Mouse (Mus musculus) embryo, embryonic 11 days (tissue): ENCODE results near the gene Rabep2.
A peak's percentile ranks its signal among the peaks of the same experiment; 100 is the strongest.

Source experiments
- DNase-seq: peaks from one replicate; pipeline ENCODE4 v3.0.0-alpha.2; 2015

Gene Rabep2

DNA sequence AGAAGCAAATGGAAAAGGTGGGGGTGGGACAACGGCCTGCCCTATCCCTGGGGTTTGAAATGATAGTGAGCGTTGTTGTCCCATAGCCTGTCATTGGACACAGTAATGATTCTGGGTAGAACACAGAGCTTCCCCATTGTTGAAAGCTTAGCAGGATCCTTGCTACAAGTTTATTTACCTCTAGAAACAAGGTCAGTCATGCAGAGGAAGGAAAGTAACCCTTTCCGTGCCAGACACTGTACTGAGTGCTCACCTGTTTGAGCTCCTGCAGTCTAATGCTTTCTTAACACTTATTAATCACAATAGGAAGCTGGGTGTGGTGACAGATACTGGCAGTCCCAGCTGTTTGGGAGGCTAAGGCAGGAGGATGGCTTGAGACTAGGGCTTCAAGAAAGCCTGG, 7.2 kb downstream of the Rabep2 start:
- no peak for DNase-seq

DNA sequence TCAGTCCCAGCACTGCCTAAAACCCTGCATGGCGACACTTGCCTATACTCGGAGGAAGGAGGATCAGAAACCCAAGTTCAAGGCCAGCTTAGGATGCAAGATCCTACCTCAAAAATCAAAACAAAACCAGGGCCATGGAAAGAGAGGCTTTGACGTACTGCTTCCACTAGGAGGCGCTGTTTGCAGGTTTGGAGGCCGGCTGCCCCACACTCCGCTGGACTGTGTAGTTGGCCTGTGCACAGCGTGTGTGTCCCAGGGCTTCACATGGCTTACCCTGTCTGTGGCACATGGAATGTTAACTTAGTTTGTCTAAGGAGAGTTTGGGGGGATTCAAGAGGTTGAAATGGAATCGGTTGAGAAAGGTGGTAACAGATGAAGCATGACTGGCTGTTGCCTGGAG, 8.3 kb downstream of the Rabep2 start:
- peak; percentile 89 for DNase-seq

DNA sequence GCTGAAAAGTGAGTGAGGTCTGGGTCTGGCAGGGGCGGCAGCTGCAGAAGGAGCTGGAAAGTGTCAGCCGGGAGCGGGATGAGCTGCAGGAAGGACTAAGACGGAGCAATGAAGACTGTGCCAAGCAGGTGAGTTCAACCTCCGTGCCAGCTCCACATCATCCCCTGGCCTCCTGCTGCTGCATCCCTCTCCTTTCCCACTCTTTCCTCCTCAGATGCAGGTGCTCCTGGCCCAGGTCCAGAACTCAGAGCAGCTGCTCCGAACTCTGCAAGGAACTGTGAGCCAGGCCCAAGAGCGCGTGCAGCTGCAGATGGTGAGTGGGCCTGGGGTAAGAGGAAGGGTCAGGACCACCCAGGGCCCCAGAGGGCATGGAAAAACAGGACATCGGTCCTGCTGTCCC, 11.6 kb downstream of the Rabep2 start:
- DNase-seq, result no peak

DNA sequence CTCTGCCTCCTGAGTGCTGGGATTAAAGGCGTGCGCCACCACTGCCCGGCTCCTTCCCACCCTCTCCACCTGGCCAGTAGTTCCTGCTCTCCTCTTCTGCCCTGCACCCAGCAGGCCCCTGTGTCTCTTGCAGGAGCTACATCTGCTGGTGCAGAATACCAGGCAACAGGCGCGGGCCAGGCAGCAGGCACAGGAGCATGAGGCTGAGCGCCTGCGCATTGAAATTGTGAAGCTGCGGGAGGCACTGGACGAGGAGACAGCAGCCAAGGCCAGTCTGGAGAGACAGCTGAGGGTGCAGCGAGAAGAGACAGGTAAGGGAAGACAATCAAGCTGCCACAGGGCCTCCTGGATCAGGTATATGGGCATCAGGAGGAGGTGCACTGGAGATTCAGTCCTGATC, 15.4 kb downstream of the Rabep2 start:
- DNase-seq, result no peak

DNA sequence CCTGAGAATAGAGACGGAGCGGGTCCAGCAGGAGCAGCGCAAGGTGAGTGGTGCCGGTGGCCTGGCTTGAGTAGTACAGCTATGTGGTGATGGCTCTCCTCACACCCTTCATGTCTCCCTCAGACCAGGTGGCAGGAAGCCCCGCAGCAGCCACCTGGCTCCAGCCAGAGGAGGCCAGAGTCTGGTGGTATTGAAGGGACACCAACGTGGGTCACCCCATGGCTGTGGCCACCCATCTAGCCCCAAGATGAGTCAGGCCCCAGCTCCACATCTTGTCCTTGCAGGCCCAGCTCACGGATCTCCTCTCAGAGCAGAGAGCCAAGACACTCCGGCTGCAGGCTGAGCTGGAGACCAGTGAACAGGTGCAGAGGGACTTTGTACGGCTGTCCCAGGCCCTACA, 16.0 kb downstream of the Rabep2 start:
- DNase-seq, result no peak

DNA sequence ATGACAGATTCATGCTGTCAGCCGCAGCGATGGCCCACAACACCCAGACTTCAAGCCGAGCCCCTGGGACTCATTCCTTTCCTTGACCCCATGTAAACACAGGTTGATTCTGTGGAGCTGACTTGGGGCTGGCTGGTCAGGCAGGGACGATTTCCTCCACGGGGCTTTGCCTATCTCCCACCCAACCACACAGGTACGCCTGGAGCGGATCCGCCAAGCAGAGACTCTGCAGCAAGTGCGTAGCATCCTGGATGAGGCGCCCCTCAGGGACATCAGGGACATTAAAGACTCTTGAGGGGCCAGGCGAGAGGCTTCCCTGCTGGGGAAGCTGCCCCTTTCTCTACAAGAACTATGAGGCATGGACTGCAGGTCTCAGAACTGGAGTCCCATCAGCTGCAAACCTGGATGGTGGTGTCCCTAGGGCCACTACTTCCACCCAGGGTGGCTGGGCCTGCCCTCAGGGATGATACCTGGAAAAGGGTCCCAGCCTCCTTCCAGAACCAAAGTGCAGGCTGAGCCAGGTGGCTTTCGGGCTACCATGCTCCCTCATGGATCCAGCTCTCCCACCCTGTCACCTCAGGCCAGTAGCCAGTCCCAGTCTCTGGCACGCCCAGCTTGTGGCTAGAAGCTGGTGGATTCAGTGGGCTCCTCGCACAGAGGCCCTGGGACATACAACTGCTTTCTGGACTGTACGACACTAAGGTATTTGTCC, 16.7 kb downstream of the Rabep2 start:
- no peak for DNase-seq

DNA sequence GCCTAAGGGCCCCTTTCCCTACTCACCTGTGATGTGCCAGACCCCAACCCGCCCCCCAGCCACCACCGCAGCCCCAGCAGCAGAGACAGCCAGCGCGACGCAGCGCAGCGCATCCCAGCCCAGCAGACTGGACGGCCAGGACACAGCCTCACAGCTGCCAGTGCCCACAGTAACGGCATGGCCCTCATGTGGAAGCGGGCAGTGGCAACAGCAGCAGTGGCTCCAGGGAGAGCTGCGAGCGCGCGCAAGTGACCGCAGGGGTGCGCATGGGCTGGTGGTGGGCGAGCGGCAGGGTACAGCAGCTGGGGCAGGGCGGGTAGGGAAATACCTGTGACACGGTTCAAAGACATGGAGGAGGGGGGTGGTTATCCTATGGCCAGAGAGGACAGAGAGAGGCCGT, 17.7 kb downstream of the Rabep2 start:
- DNase-seq, result no peak

DNA sequence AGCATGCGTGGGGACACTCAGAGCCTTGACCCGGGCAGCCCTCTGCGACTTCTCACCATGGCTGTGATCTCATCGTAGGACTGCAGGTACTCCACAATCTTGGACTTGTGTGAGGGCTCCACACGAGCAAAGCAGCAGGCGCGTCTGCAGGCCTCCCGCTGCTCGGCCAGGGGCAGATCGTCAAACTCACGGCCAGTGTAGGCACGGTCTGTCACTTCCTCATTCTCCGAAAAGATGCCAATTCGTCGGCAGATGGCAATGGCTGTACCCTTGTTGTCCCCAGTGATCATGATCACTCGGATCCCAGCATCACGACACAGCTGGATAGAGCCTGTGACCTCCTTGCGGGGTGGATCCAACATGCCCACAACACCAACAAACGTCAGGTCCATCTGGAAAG, 19.9 kb downstream of the Rabep2 start:
- DNase-seq, result no peak

DNA sequence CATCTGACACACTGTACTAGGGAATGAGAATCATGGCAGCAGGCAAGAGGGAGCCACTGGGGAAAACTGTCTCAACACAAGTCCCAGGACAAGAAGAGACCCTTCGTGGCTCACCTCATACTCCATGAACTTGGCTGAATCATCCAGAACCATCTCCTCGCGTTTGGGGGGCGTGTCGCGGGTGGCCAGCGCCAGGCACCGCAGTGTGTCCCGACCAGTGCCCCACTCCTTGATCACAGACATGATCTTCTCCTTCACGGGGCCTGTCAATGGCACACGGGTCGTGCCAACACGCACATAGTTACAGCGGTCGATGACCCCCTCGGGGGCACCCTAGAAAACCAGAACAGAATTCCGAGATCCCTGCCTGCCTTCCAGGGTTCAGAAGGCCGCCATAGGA, 21.4 kb downstream of the Rabep2 start:
- no peak for DNase-seq

DNA sequence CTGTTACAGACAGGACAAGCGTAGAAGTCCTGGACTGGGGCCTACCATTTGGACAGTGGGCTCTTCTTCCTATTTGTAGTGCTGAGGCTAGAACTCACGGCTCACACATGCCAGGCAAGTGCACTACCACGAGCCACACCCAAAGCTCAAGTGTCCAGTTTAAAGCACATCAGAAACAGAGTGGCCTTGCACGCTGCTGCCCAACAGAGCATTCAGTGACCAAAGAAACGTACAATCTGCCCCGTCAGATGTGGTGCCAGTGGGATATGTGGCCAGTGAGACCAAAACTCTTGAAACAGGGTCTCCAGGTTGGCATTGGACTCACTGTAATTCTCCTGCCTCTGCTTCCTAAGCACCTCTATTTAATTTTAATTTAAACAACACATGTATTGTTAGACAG, 22.1 kb downstream of the Rabep2 start:
- DNase-seq, result no peak

DNA sequence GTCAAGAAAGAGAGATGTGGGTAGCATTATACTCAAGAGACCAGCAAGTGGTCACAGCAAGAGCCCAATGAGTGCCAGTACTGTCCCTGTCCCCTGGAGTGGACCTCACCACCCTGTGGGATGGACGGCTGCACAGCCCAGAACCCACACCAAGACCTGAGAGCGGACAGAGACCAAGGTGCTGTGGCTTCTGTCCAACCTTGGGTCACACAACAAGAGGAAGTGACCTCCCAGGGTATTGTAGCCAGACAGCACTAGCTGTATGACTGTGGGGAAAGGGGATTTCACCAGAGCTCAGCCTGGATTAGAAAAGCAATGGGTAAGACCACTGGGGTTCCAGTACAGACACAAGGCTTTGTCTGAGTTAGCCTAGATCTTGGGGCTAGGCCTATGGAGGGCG, 23.7 kb downstream of the Rabep2 start:
- DNase-seq, result no peak

DNA sequence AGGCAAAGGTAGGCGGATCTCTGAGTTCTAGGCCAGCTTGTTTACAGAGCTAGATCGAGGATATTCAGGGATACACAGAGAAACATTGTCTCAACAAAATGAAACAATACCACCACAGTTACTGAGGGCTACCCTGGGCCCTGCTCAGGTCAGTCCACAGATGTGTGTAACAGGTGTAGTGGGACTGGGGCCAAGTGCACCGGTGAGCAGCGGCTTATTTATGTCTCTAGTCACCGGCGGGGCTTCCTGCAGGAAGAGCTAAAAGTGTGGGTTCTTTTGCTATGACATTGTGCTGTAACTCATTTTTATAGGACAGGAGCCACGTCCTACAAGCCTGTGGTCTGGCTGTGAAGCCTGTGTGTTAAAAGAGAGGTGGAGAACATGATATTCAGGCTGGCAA, 25.3 kb downstream of the Rabep2 start:
- DNase-seq, result no peak

DNA sequence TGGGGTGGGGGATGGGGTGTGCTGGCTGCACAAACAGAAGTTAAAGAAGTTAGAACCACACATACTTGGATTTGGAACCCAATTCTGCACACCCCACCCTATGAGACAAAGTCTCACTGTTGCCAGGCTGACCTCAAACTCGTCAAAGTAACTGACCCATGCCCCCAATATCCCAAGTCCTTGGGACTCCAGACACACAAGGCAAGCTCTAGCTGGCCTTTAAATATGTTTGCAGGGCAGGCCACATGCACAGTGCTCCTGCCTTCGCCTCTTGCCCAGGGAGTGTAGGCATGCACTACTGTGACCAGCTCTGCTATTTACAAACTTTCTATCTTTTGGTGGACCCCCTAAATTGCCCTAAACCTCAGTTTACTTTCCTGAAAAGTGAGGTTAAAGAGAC, 26.7 kb downstream of the Rabep2 start:
- DNase-seq, result no peak

DNA sequence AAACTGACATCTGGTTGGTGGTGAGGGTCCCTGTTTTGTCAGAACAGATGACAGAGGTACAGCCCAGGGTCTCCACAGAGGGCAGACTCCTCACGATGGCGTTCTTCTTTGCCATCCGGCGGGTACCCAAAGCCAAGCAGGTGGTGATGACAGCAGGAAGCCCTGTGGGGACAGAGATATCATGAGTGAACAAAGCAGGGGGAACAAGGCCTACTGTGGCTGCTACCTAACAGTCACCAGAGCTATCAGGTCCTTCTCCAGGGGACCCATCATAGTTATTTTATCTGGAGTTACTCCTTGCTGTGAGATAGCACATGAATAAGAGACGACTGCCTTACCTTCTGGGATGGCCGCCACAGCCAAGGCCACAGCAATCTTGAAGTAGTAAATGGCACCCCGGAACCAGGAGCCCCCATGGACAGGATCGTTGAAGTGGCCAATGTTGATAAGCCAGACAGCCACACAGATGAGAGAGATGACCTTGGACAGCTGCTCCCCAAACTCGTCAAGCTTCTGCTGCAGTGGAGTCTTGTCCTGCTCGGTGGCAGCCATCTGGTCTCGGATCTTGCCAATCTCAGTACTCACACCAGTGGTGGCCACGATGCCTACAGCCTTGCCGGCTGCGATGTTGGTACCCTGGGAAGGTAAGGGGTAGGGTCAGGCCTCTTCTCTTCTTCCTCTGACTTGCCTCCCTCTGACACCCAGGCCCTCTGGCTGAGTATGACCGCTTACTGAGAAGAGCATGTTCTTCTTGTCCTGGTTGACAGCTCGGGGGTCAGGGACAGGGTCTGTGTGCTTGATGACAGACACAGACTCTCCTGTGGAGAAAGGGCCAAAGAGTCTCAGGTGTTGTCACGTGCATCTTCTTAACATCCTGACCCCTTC, 28.1 kb downstream of the Rabep2 start:
- no peak for DNase-seq

DNA sequence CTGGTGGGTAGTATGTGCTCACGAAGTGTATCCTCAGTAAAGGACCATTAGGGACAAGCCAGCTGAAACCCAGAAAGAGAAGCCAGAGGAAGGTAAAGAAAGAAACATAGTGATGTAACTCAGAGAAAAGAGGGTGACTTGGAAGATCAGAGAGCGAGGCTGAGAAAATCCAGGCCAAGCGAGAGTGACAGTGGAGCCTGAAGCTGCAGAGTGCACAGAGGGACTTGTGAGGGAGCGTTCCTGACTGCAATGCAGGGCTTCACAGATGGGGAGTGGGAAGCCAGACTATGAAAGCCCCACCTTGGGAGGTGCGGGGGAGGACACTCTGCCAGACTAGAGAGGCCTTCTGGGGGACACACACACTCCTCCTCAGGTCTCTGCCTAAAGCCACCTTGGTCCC, 29.7 kb downstream of the Rabep2 start:
- DNase-seq, result no peak

DNA sequence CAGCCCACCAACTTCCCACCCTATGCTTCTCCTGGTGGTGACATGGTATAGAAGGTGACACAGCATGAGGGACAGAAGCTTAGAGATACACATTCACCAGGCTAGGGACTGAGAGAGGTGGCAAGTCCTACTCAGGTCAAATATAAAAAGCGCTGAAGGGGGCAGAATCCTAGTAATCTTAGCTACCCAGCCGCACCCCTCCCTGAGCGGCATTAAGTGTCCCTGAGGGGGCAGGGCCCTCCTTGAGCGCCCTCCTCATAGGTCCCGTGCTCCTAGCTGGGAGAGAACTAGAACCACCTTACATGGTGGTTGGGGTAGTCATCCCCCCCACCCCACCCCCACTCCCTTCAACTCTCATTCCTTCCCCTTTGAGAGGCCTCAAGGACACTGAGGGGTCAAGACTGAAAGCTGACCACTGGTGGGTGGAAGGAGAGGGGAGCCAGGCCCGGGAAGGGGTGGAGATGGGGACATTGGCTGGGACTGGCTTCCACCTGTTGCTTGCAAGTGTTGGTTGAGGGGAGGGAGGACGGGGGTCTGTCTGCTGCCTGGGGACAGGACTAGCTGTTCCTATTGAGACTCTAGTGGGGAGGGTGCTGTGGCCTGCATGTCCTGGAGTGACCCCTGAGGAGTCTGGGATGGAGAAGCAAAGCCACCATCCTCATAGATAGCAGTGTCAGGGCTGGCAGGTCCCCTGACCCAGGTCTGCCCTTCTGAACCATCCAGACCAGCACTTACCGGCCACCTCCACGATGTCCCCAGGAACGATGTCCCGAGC, 30.5 kb downstream of the Rabep2 start:
- DNase-seq, result no peak

DNA sequence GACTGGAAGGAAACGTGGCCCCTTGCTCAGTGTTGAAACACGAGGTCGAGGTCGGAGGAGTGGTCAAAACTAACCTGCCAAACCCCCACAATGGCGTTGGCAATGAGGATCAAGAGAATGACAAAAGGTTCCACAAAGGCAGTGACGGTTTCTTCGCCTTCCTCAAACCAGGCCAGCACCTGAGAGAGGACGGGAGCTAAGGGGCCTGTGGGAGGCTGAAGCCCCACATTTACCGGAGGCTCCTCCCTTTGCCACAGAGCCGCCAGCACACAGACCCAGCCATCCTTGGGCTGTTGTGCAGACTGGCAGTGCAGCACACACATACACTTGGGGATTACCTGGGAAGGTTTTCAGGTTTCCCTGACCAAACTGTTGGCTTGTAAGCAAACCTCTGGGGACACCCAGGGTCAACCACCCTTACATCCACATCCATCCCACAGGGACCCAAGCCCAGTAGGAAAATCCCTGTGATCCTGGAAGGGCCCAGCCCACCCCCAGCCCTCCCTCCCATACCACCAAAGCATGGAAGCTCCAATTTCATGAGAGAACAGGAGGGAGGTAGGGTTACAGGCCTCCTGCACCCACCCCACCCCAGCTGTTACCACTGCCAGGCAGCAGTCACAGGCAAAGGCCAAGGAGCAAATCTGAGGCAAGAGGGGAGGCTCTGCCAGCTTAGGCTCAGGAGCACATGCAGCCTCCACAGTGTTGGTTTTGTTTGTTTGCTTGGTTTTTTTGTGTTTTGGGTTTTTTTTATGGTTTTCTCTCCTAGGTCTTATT, 32.3 kb downstream of the Rabep2 start:
- DNase-seq, result no peak

DNA sequence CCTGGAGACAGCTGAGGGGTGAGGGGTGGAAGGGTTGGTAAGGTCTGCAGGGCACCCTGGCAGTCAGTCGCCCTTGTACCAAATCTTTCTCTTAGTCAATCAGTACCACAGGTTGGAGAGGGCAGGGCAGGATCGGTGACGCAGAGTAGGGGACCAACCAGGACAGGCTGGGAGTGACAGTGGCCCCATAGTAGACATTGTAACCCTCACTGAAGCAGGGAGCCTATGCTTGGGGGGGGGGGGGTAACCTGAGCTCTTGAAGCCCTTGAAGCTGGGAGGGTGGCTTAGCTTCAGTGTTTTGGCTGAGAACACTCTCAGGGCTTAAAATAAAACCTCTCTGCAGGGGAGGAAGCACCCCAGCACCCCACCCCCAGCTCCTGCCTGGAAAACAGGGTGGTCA, 33.1 kb downstream of the Rabep2 start:
- DNase-seq, result no peak

DNA sequence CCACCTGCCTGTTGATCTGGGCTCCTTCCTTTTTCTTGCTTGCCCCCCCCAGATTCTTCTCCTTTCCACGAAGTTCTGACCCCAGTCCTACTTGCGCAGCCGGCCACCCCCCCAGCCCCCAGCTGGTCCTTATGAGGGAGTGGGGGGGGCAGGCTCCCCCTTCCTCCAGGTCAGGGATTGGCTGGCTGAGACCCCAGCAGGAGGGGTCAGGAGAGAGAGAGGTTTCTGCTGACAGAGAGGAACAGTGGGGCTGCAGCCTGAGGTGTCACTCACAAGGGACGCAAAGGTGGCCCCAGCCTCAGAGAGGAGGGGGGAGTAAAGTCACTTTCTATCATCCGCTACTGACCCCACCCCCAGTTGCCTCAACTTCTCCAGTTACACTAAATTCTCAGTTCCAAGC, 34.4 kb downstream of the Rabep2 start, which contains the start of gene Atp2a1:
Atp2a1 (minus strand) TSS at position 105 of the 400 bp plus-strand sequence.
- DNase-seq, result no peak

DNA sequence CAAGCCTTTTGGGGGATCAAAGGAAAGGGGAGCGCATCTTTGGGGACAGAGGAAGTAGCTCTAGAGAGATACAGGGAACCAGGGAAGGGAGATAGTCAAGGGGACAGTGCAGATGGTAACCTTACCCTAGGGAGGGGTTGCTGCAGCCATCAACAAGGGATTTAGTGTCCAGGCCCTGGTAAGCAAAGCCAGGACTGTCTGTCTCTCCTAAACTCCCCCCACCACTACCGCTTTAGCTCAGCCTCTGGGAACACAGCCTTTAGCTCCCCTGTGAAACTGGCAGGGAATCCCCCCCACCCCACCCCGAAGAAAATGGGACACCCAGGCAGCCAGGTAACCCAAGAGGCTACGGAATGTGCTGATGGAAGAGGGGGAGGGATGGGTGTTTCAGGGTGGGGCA, 35.0 kb downstream of the Rabep2 start:
- DNase-seq, result no peak

DNA sequence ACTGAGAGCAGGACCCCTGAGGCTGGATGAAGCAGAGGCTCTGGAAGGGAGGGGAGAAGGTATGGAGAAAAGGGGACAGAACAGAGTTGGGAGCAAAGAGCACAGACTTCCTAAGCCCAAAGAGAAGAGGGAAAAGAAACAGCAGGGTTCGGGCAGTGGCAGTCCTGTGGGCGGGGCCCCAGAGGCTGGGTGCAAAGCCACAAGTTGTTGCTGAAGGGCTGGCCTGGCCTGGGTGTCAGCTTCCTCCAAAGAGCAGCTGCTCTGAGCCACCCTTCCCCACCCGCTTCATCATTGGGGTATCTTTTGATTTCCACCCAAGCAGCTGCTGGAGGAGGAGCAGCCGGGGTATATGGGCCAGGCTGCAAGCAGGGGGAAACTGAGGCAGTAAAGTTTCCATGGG, 35.6 kb downstream of the Rabep2 start:
- no peak for DNase-seq

DNA sequence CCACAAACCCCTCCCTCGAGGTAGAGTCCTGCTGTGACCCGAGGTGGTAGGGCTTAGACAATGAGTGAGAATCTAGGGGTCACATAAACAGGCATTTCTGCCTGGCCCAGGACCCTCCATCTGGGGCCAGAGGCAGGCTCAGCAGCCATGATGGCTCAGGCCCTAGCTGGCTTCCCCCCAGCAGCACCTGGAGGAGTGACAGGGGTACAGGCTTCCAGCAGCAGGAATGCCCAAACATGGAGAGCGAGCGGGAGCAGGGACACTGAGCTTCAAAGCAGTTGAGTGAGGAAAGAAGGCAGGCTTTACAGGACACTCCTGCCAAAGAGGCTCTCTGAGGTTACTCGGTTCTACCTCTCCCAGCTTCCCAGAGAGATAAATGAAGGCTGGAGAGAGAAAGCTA, 36.3 kb downstream of the Rabep2 start:
- DNase-seq, result no peak
